9 mouse cellular contexts compared by ENCODE assay signal in the genomic region with DNA sequence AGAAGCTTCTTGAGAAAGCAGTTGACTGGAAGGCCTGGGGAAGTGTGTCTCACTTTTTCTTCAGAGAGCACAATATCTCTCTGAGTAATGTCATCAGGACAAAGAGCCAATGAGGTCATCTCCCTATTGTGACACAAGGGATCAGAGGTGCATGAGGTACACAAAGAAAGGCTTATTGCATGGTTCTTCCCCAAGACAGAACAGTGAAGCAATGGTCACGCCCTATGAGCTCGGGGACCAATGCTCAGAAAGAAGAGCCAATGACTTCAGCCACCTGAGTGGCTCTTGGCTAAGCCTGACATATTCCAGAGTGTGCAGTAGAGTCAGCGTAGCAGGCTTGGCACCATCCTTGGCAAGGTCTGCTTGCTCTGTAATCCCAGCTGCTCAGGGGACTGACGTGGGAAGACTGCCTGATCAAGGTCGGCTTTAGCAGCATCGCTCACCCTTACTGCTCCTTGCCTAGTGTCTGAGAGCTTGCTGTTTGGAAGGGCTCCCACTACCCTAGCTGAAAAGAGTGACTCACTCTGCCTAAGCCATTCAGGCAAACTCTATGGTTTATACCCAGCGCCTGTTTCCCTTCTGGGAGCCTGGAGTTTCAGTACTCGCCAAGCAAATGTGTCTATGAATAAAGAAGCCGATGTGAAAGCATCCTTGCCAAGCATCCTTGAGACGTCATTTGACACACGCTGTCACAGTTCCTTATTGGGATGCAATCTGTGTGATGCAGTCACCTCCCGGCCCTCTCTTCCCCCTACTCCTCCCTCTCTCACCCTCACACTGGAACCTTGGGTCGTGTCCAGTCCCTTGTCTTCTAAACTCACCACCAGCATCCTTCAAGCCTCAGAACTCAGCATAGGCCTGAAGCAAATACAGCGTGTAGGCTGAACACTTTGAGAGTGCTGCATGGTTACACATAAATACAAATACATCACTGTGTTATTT.
DNase-seq lines count a peak whose midpoint lies in the region; ATAC-seq and TF ChIP-seq lines count a peak whose summit lies in the region.
"Had no signal": no experiment of that assay in that cellular context is flagged by ENCODE, and none has a peak within 500 bp of the region (broad histone marks: within the 10 kb centered on the region; RNA-seq: fewer than 3 reads in every experiment).

No protein-coding gene starts in this region.

- no peaks in the 10 kb centered on the region for H3K27me3 ChIP-seq in hindbrain, postnatal 0 days (ENCODE audit: insufficient read depth, low read length)
- no peaks in the 10 kb centered on the region for H3K27me3 ChIP-seq in hindbrain, embryonic 10.5 days (ENCODE audit: insufficient read depth, poor library complexity, severe bottlenecking)
- no peaks in the 10 kb centered on the region for H3K27me3 ChIP-seq in forebrain, embryonic 16.5 days (replicated peaks; ENCODE audit: control insufficient read depth, insufficient read depth, low read length)
- H3K27me3 ChIP-seq in kidney, embryonic 14.5 days (ENCODE audit: control insufficient read depth, insufficient read depth, low read length) = no peaks in the 10 kb centered on the region

- H3K4me3 ChIP-seq in hindbrain, postnatal 0 days (ENCODE audit: low read length) = no peak overlapping the region
- H3K4me3 ChIP-seq in hindbrain, embryonic 10.5 days = no peak overlapping the region
- no peak overlapping the region for H3K4me3 ChIP-seq in forebrain, embryonic 16.5 days (replicated peaks; ENCODE audit: low read length)
- H3K4me3 ChIP-seq in kidney, embryonic 14.5 days (ENCODE audit: low read length) = no peak overlapping the region
- no peak overlapping the region for H3K4me3 ChIP-seq in lung, adult 2 months (replicated peaks; ENCODE audit: extremely low read depth, low read depth, low read length)
- H3K4me3 ChIP-seq: lung, embryonic 15.5 days had no signal

- WGBS in hindbrain, postnatal 0 days = 53% methylated on average over 14 of the region's 14 CpGs
- 88% methylated on average over 14 of the region's 14 CpGs for WGBS in hindbrain, embryonic 10.5 days
- WGBS in forebrain, embryonic 16.5 days = 58% methylated on average over 14 of the region's 14 CpGs
- 93% methylated on average over 14 of the region's 14 CpGs for WGBS in kidney, embryonic 14.5 days
- 78% methylated on average over 14 of the region's 14 CpGs for WGBS in lung, adult 2 months

- no peak for TF ChIP-seq CTCF in hindbrain, postnatal 0 days (IDR thresholded peaks at IDR 0.05; ENCODE audit: low read depth)
- TF ChIP-seq CTCF in lung, adult 2 months (IDR thresholded peaks at IDR 0.05; ENCODE audit: insufficient read depth, low read length) = no peak

- H3K4me2 ChIP-seq in hindbrain, postnatal 0 days (ENCODE audit: low read depth, low read length) = no peak overlapping the region
- no peak overlapping the region; the same call in 1 of the 2 replicates for H3K4me2 ChIP-seq in forebrain, embryonic 16.5 days (ENCODE audit: low read length)
- no peak overlapping the region for H3K4me2 ChIP-seq in kidney, embryonic 14.5 days (replicated peaks; ENCODE audit: low read depth, low read length)
- H3K4me2 ChIP-seq: lung, embryonic 15.5 days had no signal

- no peaks in the 10 kb centered on the region for H3K36me3 ChIP-seq in hindbrain, postnatal 0 days (ENCODE audit: insufficient read depth, low read length)
- no peaks in the 10 kb centered on the region for H3K36me3 ChIP-seq in hindbrain, embryonic 10.5 days
- no peaks in the 10 kb centered on the region for H3K36me3 ChIP-seq in forebrain, embryonic 16.5 days (ENCODE audit: control insufficient read depth, insufficient read depth)
- H3K36me3 ChIP-seq in kidney, embryonic 14.5 days (ENCODE audit: control insufficient read depth, insufficient read depth, low read length) = no peaks in the 10 kb centered on the region
- H3K36me3 ChIP-seq: lung, embryonic 15.5 days had no signal

- H3K9me3 ChIP-seq in hindbrain, postnatal 0 days (ENCODE audit: low read length) = no peaks in the 10 kb centered on the region
- H3K9me3 ChIP-seq in hindbrain, embryonic 10.5 days = no peaks in the 10 kb centered on the region
- H3K9me3 ChIP-seq in forebrain, embryonic 16.5 days (ENCODE audit: control insufficient read depth, low read length) = no peaks in the 10 kb centered on the region
- H3K9me3 ChIP-seq in kidney, embryonic 14.5 days (ENCODE audit: control insufficient read depth, low read length) = no peaks in the 10 kb centered on the region
- H3K9me3 ChIP-seq: lung, embryonic 15.5 days had no signal

- no peak overlapping the region for H3K9ac ChIP-seq in hindbrain, postnatal 0 days (replicated peaks; ENCODE audit: low read length)
- no peak overlapping the region for H3K9ac ChIP-seq in forebrain, embryonic 16.5 days (replicated peaks; ENCODE audit: low read depth, low read length)
- no peak overlapping the region for H3K9ac ChIP-seq in kidney, embryonic 14.5 days (ENCODE audit: low read depth, low read length)
- H3K9ac ChIP-seq: lung, embryonic 15.5 days had no signal

- intact Hi-C loops in left cerebral cortex, postnatal 25 days (cut with DNase I) = loop anchor here (2.0 kb wide), 1 partner anchor 22 kb away; no protein-coding TSS in a partner anchor

- peak overlapping the region; percentile 58; the same call in 1 of the 2 replicates for H3K27ac ChIP-seq in hindbrain, postnatal 0 days
- H3K27ac ChIP-seq in hindbrain, embryonic 10.5 days = no peak overlapping the region
- H3K27ac ChIP-seq in forebrain, embryonic 16.5 days (ENCODE audit: low read length) = peak overlapping the region; percentile 63
- H3K27ac ChIP-seq in kidney, embryonic 14.5 days (ENCODE audit: low read depth, low read length) = no peak overlapping the region
- H3K27ac ChIP-seq: lung, embryonic 15.5 days had no signal

- ATAC-seq in hindbrain, postnatal 0 days = peak; percentile 92
- peak; percentile 88 for ATAC-seq in forebrain, embryonic 16.5 days
- no peak for ATAC-seq in kidney, embryonic 14.5 days (ENCODE audit: low FRiP score, low TSS enrichment)

- TF ChIP-seq POLR2A in lung, adult 2 months (IDR thresholded peaks at IDR 0.05; ENCODE audit: borderline replicate concordance, extremely low read depth, low read depth, low read length) = no peak

- peak; percentile 71 for DNase-seq in hindbrain, postnatal 0 days (ENCODE audit: low spot score)
- DNase-seq in hindbrain, embryonic 10.5 days (ENCODE audit: low spot score) = no peak
- peak; percentile 65 for DNase-seq in adrenal gland, postnatal 14 days
- peak; percentile 70 to 95 for DNase-seq in left cerebral cortex, postnatal 25 days (ENCODE audit: low spot score in 2 of 2)
- no peak for DNase-seq in thymus, postnatal 0 days (ENCODE audit: low spot score)
- DNase-seq in lung, adult 2 months = no peak

- H3K4me1 ChIP-seq in hindbrain, postnatal 0 days (ENCODE audit: insufficient read depth, low read length) = peaks cover 15% of the 10 kb centered on the region
- no peaks in the 10 kb centered on the region for H3K4me1 ChIP-seq in hindbrain, embryonic 10.5 days (replicated peaks)
- peaks cover 8% of the 10 kb centered on the region for H3K4me1 ChIP-seq in forebrain, embryonic 16.5 days (replicated peaks; ENCODE audit: control insufficient read depth, insufficient read depth, low read length)
- no peaks in the 10 kb centered on the region for H3K4me1 ChIP-seq in kidney, embryonic 14.5 days (ENCODE audit: control insufficient read depth, insufficient read depth, low read length)
- no peaks in the 10 kb centered on the region for H3K4me1 ChIP-seq in lung, adult 2 months (ENCODE audit: control insufficient read depth, insufficient read depth, low read length)
- H3K4me1 ChIP-seq: lung, embryonic 15.5 days had no signal

Comparison
In these comparisons a context has a peak if more than half of its experiments do, and no peak if none do; other contexts are left out.
1. DNase-seq: peak in hindbrain, postnatal 0 days (single experiment), adrenal gland, postnatal 14 days (single experiment) and left cerebral cortex, postnatal 25 days (2 of 2); none in hindbrain, embryonic 10.5 days (single experiment), thymus, postnatal 0 days (single experiment) and lung, adult 2 months (single experiment).
2. H3K27ac ChIP-seq: peak in hindbrain, postnatal 0 days (single experiment) and forebrain, embryonic 16.5 days (single experiment); none in hindbrain, embryonic 10.5 days (single experiment) and kidney, embryonic 14.5 days (single experiment).